In the genomic region with DNA sequence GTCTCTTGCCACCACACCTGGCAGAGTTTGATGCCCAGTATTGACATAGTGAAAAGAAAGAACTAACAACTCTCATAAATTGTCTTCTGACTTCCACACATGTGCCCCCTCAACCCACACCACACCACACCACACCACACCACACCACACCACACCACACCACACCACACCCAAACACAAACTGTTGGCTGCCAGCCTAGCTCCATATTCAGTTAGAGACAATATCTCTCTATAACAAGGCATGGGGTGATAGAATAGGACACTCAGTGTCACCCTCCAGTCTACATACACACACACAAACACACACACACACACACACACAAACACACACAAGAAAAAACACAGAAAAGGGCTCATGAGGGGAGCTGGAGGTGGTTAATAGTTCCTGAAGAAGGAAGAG, we compare ENCODE assay signal across 1 mouse cellular context.
TF ChIP-seq lines count a peak whose summit lies in the region.

No protein-coding gene starts in this region.

TF ChIP-seq in MEL, 35 proteins besides CTCF, POLR2A, EP300 and RAD21 (continued from another document):
- TF ChIP-seq BHLHE40 (IDR thresholded peaks at IDR 0.05; ENCODE audit: borderline replicate concordance, low read depth, low read length) (no peak), NRF1 (IDR thresholded peaks at IDR 0.05; ENCODE audit: insufficient read depth, low read depth, low read length, poor library complexity, severe bottlenecking) (no peak), MYB (IDR thresholded peaks at IDR 0.05; ENCODE audit: low read depth, low read length) (0 out of 2 replicates have a peak, but pooled peaks have one; percentile 28), TCF12 (IDR thresholded peaks at IDR 0.05; ENCODE audit: low read depth, low read length) (0 out of 2 replicates have a peak, but pooled peaks have one; percentile 36), TAL1 (IDR thresholded peaks at IDR 0.05; ENCODE audit: low read length) (no peak), POLR2AphosphoS5 (IDR thresholded peaks at IDR 0.05; ENCODE audit: borderline replicate concordance, low read depth, low read length) (no peak)
